Mouse (Mus musculus) CD4-positive helper T cell, adult 2 months (primary cell): ENCODE measurements around the gene Nkx2-5.

Experiments used
- DNase-seq: peaks from one replicate; pipeline ENCODE4 v3.0.0-alpha.2; 2012; ENCODE audit warnings: low read depth, missing footprints, low spot score

The Nkx2-5 gene

GRCm38 (mm10) chr17:26850358-26851135 is 5.7 kb upstream of the Nkx2-5 start:
- peak; percentile 13 for DNase-seq

- peak; percentile 19 for DNase-seq
These were observed 5.0 kb upstream of the Nkx2-5 start for GRCm38 (mm10) chr17:26849746-26850357.

- DNase-seq: no peak
These were observed 4.4 kb upstream of the Nkx2-5 start for GRCm38 (mm10) chr17:26849106-26849745.

GRCm38 (mm10) chr17:26848236-26848635 is 3.4 kb upstream of the Nkx2-5 start:
- no peak for DNase-seq

GRCm38 (mm10) chr17:26847801-26848200 is 3.0 kb upstream of the Nkx2-5 start:
- DNase-seq: no peak

- DNase-seq: no peak
These were observed 1.6 kb upstream of the Nkx2-5 start for GRCm38 (mm10) chr17:26846411-26846810.

GRCm38 (mm10) chr17:26845149-26846050 is 591 bp upstream of the Nkx2-5 start:
- no peak for DNase-seq

GRCm38 (mm10) chr17:26844371-26844851 is 398 bp downstream of the Nkx2-5 start:
- DNase-seq: peak; percentile 22

- DNase-seq: no peak
These were observed 1.0 kb downstream of the Nkx2-5 start for GRCm38 (mm10) chr17:26843696-26844236.

GRCm38 (mm10) chr17:26843229-26843567 is 1.6 kb downstream of the Nkx2-5 start:
- DNase-seq: peak; percentile 31

GRCm38 (mm10) chr17:26842431-26843228 is 2.2 kb downstream of the Nkx2-5 start:
- no peak for DNase-seq

GRCm38 (mm10) chr17:26841981-26842380 is 2.8 kb downstream of the Nkx2-5 start:
- no peak for DNase-seq

GRCm38 (mm10) chr17:26840922-26841731 is 3.7 kb downstream of the Nkx2-5 start:
- no peak for DNase-seq

GRCm38 (mm10) chr17:26840439-26840780 is 4.4 kb downstream of the Nkx2-5 start:
- DNase-seq: no peak

- no peak for DNase-seq
These were observed 4.9 kb downstream of the Nkx2-5 start for GRCm38 (mm10) chr17:26839718-26840438.

- DNase-seq: no peak
These were observed 5.7 kb downstream of the Nkx2-5 start for GRCm38 (mm10) chr17:26838911-26839717.

GRCm38 (mm10) chr17:26838191-26838910 is 6.5 kb downstream of the Nkx2-5 start:
- no peak for DNase-seq
